Mouse (Mus musculus): ENCODE measurements around the gene Rps3a1. TPM values are rescaled to one million over a fixed set of nuclear protein-coding genes. Genes with fewer than 3 reads are reported as not detected.

Gene Rps3a1
- total and polyA plus RNA-seq, 2 experiments: 94.6 to 646 TPM

DNA sequence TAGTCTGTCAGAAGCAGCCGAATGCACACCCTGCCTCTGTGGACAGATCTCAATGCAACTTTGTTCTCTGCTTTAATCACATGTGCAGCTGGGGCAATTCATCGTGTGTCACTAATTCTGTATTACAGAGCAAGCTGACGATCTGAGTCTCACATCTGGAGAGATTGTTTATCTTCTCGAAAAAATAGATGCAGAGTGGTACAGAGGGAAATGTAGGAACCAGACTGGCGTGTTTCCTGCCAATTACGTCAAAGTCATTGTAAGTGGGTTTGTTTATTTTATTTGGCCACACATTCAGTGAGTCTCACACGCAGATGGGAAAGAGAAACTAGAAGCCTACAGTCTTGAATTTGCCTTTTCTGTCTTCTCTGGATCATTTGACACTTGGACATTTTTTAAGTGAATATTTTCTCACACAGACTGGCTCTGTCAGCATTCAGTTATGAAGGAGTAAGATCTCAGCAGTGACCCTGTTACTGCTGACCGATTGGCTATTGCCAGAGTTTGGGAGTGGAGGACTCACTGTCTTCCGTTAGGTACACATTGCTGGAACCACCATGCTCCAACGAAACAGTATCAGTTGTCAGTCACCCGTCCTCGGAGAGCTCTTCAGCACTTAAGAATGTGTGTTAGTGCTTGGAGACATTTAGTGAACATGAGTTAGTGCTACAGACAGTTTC lies 27.7 kb downstream of the Rps3a1 start:
- Histone ChIP-seq H3K36me3 (ENCODE audit: control insufficient read depth, insufficient read depth, low read length) (peaks cover 49% of the 10 kb centered on the region), H3K9ac (ENCODE audit: low read depth, low read length) (no peak overlapping the region), H3K79me2 (ENCODE audit: control insufficient read depth, insufficient read depth, low read length) (no peaks in the 10 kb centered on the region), H3K27ac (replicated peaks; ENCODE audit: insufficient read depth, low read depth, low read length) (no peak overlapping the region), H3K27me3 (ENCODE audit: control insufficient read depth, insufficient read depth, low read length) (no peaks in the 10 kb centered on the region), H3K4me3 (ENCODE audit: insufficient read depth, low read depth, low read length) (no peak overlapping the region), H3K4me1 (ENCODE audit: control insufficient read depth, insufficient read depth, low read length) (no peaks in the 10 kb centered on the region)
- WGBS: 85% methylated on average over 12 of the region's 12 CpGs
- no peak for DNase-seq (ENCODE audit: extremely low read depth, low read depth, low spot score)
- TF ChIP-seq CTCF (IDR thresholded peaks at IDR 0.05; ENCODE audit: low read depth, low read length): no peak
- no peak for TF ChIP-seq POLR2A (IDR thresholded peaks at IDR 0.05; ENCODE audit: extremely low read depth, insufficient read depth, low read length)

DNA sequence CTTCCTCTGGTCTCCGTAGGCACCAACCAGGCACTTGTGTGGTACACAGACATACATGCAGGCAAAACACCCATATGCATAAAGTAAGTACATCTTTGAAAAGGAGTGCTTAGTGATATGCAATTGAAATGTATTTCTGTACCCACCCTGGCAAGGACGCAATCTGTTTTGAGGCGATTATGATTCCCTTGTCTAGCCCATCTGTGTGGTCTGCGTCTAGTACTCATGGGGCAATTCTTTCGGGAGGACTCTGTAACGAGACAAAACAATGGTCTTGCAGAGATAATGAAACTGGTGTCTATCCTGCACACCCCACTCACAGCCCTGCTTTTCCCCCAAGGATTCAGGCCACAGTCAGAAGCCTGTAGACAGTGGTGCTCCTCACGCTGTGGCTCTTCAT lies 29.7 kb downstream of the Rps3a1 start:
- H3K79me2 ChIP-seq (ENCODE audit: control insufficient read depth, insufficient read depth, low read length): no peaks in the 10 kb centered on the region
- TF ChIP-seq CTCF (IDR thresholded peaks at IDR 0.05; ENCODE audit: low read depth, low read length): no peak
- no peak for TF ChIP-seq POLR2A (IDR thresholded peaks at IDR 0.05; ENCODE audit: extremely low read depth, insufficient read depth, low read length)
- WGBS: 96% methylated on average over 7 of the region's 7 CpGs
- no peak overlapping the region for H3K27ac ChIP-seq (replicated peaks; ENCODE audit: insufficient read depth, low read depth, low read length)
- DNase-seq (ENCODE audit: extremely low read depth, low read depth, low spot score): no peak
- no peaks in the 10 kb centered on the region for H3K4me1 ChIP-seq (ENCODE audit: control insufficient read depth, insufficient read depth, low read length)
- no peak overlapping the region for H3K9ac ChIP-seq (ENCODE audit: low read depth, low read length)
- H3K27me3 ChIP-seq (ENCODE audit: control insufficient read depth, insufficient read depth, low read length): no peaks in the 10 kb centered on the region
- H3K36me3 ChIP-seq (ENCODE audit: control insufficient read depth, insufficient read depth, low read length): peaks cover 40% of the 10 kb centered on the region
- H3K4me3 ChIP-seq (ENCODE audit: insufficient read depth, low read depth, low read length): no peak overlapping the region

DNA sequence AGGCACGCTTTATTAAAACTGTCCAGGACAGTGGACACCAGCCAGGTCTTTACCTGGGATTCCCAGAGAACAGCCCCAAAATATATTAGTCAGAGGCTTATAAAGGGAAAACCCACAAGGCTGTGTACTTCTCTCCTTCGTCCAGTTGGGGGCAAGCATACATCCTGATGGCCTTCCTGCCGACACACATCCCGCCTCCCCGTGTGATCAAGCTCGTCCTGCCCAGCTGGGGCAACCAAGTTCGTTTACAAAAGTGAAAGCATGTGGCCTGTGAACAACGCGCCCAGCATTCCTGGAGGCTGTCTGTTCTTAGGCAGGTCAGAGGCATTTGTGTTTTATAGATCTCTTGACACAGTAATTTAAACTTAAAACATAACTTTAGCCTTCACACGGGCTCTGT lies 32.4 kb downstream of the Rps3a1 start:
- Histone ChIP-seq H3K27ac (replicated peaks; ENCODE audit: insufficient read depth, low read depth, low read length) (no peak overlapping the region), H3K27me3 (ENCODE audit: control insufficient read depth, insufficient read depth, low read length) (no peaks in the 10 kb centered on the region), H3K4me1 (ENCODE audit: control insufficient read depth, insufficient read depth, low read length) (no peaks in the 10 kb centered on the region)

DNA sequence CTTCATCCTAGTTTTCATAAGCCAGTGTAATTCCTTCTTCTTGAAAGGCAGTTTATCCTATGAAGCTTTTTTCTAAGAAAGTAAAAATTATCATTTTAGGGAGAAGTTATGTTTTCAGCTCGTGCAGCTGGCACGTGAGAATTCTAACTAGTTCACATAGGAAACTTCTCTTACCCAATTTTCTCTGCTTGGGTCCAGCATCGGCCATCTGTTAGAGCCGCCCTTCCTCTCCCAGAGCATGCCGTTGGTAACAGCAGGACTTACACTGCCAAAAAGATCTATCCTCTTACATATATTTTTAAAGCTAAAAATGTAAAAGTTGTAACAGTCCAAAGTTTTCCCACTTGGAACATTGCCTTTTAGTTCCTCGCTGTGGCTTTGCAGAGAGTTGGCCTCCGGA lies 33.4 kb downstream of the Rps3a1 start:
- TF ChIP-seq CTCF (IDR thresholded peaks at IDR 0.05; ENCODE audit: low read depth, low read length): no peak
- Histone ChIP-seq H3K4me1 (ENCODE audit: control insufficient read depth, insufficient read depth, low read length) (no peaks in the 10 kb centered on the region), H3K9ac (ENCODE audit: low read depth, low read length) (no peak overlapping the region)

More for the DNA sequence above, 32.4 kb downstream of the Rps3a1 start:
- Histone ChIP-seq H3K4me3 (ENCODE audit: insufficient read depth, low read depth, low read length) (no peak overlapping the region), H3K9ac (ENCODE audit: low read depth, low read length) (no peak overlapping the region), H3K79me2 (ENCODE audit: control insufficient read depth, insufficient read depth, low read length) (no peaks in the 10 kb centered on the region), H3K36me3 (ENCODE audit: control insufficient read depth, insufficient read depth, low read length) (peaks cover 36% of the 10 kb centered on the region)
- WGBS: 22% methylated on average over 10 of the region's 10 CpGs
- peak; percentile 59 for TF ChIP-seq CTCF (IDR thresholded peaks at IDR 0.05; ENCODE audit: low read depth, low read length)
- no peak for TF ChIP-seq POLR2A (IDR thresholded peaks at IDR 0.05; ENCODE audit: extremely low read depth, insufficient read depth, low read length)
- DNase-seq (ENCODE audit: extremely low read depth, low read depth, low spot score): peak; percentile 47

DNA sequence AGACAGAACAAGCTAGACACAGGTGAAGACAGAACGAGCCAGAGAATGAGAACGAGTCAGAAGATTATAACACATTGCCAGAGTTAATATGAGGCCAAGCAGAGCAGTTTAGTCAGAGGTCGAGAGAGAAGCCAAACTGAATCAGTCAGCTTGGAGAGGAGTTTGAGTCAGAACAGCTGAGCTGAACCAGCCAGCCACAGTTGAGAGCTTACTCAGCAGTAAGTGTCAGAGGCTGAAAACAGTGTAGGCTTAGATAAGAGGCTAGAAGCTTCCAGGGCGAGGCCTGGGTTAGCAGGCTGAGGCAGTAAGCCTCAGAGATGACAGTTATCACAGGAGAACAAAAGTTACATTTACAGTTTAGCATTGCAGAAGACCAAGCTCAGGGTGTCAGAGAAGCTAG lies 33.9 kb downstream of the Rps3a1 start:
- H3K4me1 ChIP-seq (ENCODE audit: control insufficient read depth, insufficient read depth, low read length): no peaks in the 10 kb centered on the region
- H3K36me3 ChIP-seq (ENCODE audit: control insufficient read depth, insufficient read depth, low read length): peaks cover 29% of the 10 kb centered on the region; the same call in 1 of the 2 replicates
- no peak for DNase-seq (ENCODE audit: extremely low read depth, low read depth, low spot score)
- no peaks in the 10 kb centered on the region for H3K27me3 ChIP-seq (ENCODE audit: control insufficient read depth, insufficient read depth, low read length)
- H3K27ac ChIP-seq (replicated peaks; ENCODE audit: insufficient read depth, low read depth, low read length): no peak overlapping the region
- no peaks in the 10 kb centered on the region for H3K79me2 ChIP-seq (ENCODE audit: control insufficient read depth, insufficient read depth, low read length)
- 77% methylated on average over 4 of the region's 4 CpGs for WGBS
- no peak overlapping the region for H3K4me3 ChIP-seq (ENCODE audit: insufficient read depth, low read depth, low read length)
- no peak overlapping the region for H3K9ac ChIP-seq (ENCODE audit: low read depth, low read length)
- TF ChIP-seq POLR2A (IDR thresholded peaks at IDR 0.05; ENCODE audit: extremely low read depth, insufficient read depth, low read length) (no peak), CTCF (IDR thresholded peaks at IDR 0.05; ENCODE audit: low read depth, low read length) (no peak)

More for the DNA sequence above, 33.4 kb downstream of the Rps3a1 start:
- Histone ChIP-seq H3K4me3 (ENCODE audit: insufficient read depth, low read depth, low read length) (no peak overlapping the region), H3K27ac (replicated peaks; ENCODE audit: insufficient read depth, low read depth, low read length) (no peak overlapping the region), H3K27me3 (ENCODE audit: control insufficient read depth, insufficient read depth, low read length) (no peaks in the 10 kb centered on the region), H3K36me3 (ENCODE audit: control insufficient read depth, insufficient read depth, low read length) (peaks cover 29% of the 10 kb centered on the region; the same call in 1 of the 2 replicates), H3K79me2 (ENCODE audit: control insufficient read depth, insufficient read depth, low read length) (no peaks in the 10 kb centered on the region)
- DNase-seq (ENCODE audit: extremely low read depth, low read depth, low spot score): no peak
- 86% methylated on average over 7 of the region's 7 CpGs for WGBS

All from liver, adult 2 months (tissue).